Mouse (Mus musculus): ENCODE measurements around the gene Exoc6b.

Gene Exoc6b

GRCm38 (mm10) chr6:84726876-84727275 lies 342.4 kb downstream of the Exoc6b start:
- no peak for DNase-seq (ENCODE audit: low read depth)

GRCm38 (mm10) chr6:84713171-84713570 lies 356.1 kb downstream of the Exoc6b start:
- no peak for DNase-seq (ENCODE audit: low read depth)

GRCm38 (mm10) chr6:84710831-84711230 lies 358.5 kb downstream of the Exoc6b start:
- no peak for DNase-seq (ENCODE audit: low read depth)

- no peak for DNase-seq (ENCODE audit: low read depth)
These were observed 360.7 kb downstream of the Exoc6b start for GRCm38 (mm10) chr6:84708631-84709030.

- no peak for DNase-seq (ENCODE audit: low read depth)
These were observed 369.7 kb downstream of the Exoc6b start for GRCm38 (mm10) chr6:84699579-84699978.

GRCm38 (mm10) chr6:84698288-84698673 lies 371.0 kb downstream of the Exoc6b start:
- DNase-seq (ENCODE audit: low read depth) = no peak

GRCm38 (mm10) chr6:84697474-84698287 lies 371.6 kb downstream of the Exoc6b start:
- no peak for DNase-seq (ENCODE audit: low read depth)

- DNase-seq (ENCODE audit: low read depth) = no peak
These were observed 375.5 kb downstream of the Exoc6b start for GRCm38 (mm10) chr6:84693844-84694243.

GRCm38 (mm10) chr6:84693204-84693603 lies 376.1 kb downstream of the Exoc6b start:
- no peak for DNase-seq (ENCODE audit: low read depth)

- no peak for DNase-seq (ENCODE audit: low read depth)
These were observed 377.4 kb downstream of the Exoc6b start for GRCm38 (mm10) chr6:84691907-84692306.

- no peak for DNase-seq (ENCODE audit: low read depth)
These were observed 391.5 kb downstream of the Exoc6b start for GRCm38 (mm10) chr6:84677770-84678169.

- no peak for DNase-seq (ENCODE audit: low read depth)
These were observed 394.4 kb downstream of the Exoc6b start for GRCm38 (mm10) chr6:84674936-84675335.

- DNase-seq (ENCODE audit: low read depth) = peak; percentile 74
These were observed 395.2 kb downstream of the Exoc6b start for GRCm38 (mm10) chr6:84674136-84674535.

- peak; percentile 88 for DNase-seq (ENCODE audit: low read depth)
These were observed 407.7 kb downstream of the Exoc6b start for GRCm38 (mm10) chr6:84661451-84662112.

- no peak for DNase-seq (ENCODE audit: low read depth)
These were observed 408.3 kb downstream of the Exoc6b start for GRCm38 (mm10) chr6:84660982-84661381.

GRCm38 (mm10) chr6:84657091-84657490 lies 412.2 kb downstream of the Exoc6b start:
- DNase-seq (ENCODE audit: low read depth) = no peak

- peak; percentile 86 for DNase-seq (ENCODE audit: low read depth)
These were observed 412.6 kb downstream of the Exoc6b start for GRCm38 (mm10) chr6:84656680-84657079.

- DNase-seq (ENCODE audit: low read depth) = no peak
These were observed 417.4 kb downstream of the Exoc6b start for GRCm38 (mm10) chr6:84651902-84652301.

GRCm38 (mm10) chr6:84647197-84647596 lies 422.1 kb downstream of the Exoc6b start:
- DNase-seq (ENCODE audit: low read depth) = no peak

GRCm38 (mm10) chr6:84646696-84647095 lies 422.6 kb downstream of the Exoc6b start:
- DNase-seq (ENCODE audit: low read depth) = no peak

- DNase-seq (ENCODE audit: low read depth) = no peak
These were observed 428.3 kb downstream of the Exoc6b start for GRCm38 (mm10) chr6:84641062-84641431.

GRCm38 (mm10) chr6:84640324-84641061 lies 428.8 kb downstream of the Exoc6b start:
- peak; percentile 67 for DNase-seq (ENCODE audit: low read depth)

GRCm38 (mm10) chr6:84638206-84638605 lies 431.1 kb downstream of the Exoc6b start:
- DNase-seq (ENCODE audit: low read depth) = no peak
